Mouse (Mus musculus) brain, adult 2 months (tissue): ENCODE measurements around the gene Lamb2.

Experiments used
- DNase-seq: peaks from one replicate; pipeline ENCODE4 v3.0.0; 2011; ENCODE audit warnings: low read depth, low spot score

The Lamb2 gene

GRCm38 (mm10) chr9:108461181-108461631, 18.3 kb upstream of the Lamb2 start, which contains the start of gene Klhdc8b:
TSS of gene Klhdc8b (minus strand) at chr9:108461581.
- DNase-seq: no peak

DNA sequence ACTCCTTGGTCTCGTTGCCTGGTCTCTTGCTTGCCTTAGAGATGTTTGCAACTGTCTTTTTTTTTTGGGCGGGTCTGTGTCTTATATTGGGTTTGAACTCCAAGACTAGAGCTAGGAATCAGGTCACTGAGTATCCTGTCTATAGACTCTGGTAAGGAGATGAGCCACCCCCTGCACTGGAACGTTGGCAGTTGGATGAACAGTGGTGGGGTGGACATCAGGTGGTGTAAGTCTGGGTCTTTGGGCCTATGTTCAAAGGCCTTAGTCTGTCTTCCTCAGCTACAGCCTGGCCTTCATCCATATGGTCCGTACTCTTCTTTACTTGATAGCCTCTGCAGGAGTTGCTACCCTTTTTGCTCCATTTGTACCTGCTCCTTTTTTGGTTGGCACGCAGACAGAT, 17.9 kb upstream of the Lamb2 start:
- no peak for DNase-seq

DNA sequence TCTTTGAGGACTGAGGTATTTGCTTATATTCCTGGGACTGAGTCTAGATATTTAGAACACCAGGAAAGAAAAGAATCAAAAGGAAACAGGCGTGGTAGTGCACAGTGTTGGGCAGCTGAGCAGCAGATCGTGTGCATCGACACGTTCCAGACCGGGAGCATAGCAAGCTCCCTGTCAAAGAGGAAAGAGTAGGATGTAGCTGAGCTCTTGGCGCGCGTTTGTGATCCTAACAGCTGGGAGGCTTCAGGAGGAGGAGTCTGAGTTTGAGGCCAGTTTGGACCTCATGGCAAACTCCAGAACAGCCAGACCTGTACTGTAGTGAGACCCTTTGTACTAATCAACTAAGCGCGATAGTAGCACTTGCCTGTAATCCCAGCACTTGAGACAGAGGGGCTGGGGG, 17.3 kb upstream of the Lamb2 start:
- no peak for DNase-seq

- DNase-seq: no peak
Observed at GRCm38 (mm10) chr9:108463713-108464112, 15.8 kb upstream of the Lamb2 start.

- no peak for DNase-seq
Observed at GRCm38 (mm10) chr9:108466219-108466618, 13.3 kb upstream of the Lamb2 start.

- no peak for DNase-seq
Observed at GRCm38 (mm10) chr9:108469430-108469829, 10.1 kb upstream of the Lamb2 start.

DNA sequence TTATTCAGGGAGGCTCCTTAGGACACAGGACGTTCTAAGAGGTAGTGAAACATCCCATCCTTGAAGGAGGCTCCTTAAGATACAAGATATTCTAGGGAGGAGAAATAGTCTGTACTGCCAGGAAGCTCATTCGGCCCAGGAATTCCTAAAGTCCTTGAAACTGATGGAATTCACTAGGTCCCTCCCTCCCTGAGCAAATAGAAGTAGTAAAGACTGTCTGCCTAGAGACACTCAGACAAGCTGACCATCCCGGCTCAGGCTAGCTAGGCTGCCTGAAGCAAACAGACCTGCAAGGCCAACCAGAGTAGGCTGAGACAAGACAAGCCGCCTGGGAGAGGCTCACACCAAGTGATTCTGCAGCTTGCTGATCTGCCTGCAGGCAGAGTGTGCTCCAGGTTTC, 9.7 kb upstream of the Lamb2 start:
- no peak for DNase-seq

- no peak for DNase-seq
Observed at GRCm38 (mm10) chr9:108474528-108474927, 5.0 kb upstream of the Lamb2 start.

GRCm38 (mm10) chr9:108478638-108479156, 839 bp upstream of the Lamb2 start:
- DNase-seq: no peak

DNA sequence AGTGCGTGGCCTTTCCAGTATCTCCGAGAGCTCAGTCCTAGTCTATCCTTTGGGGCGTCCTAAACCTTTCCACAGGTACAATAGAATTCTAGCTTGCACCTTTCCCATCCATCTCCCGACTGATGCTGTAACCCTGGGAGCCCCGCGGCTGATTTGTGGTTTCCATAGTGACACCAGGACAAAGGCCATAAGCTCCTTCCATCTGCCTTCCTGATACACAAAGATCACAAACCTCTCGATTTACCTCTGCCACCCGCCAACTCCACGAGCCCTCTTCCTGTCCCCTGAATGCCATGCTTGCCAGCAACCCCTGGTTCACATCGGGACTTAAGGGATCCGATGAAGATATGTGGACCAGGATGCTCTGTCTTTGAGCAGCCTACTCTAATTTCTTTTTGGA, 295 bp upstream of the Lamb2 start:
- DNase-seq: no peak

DNA sequence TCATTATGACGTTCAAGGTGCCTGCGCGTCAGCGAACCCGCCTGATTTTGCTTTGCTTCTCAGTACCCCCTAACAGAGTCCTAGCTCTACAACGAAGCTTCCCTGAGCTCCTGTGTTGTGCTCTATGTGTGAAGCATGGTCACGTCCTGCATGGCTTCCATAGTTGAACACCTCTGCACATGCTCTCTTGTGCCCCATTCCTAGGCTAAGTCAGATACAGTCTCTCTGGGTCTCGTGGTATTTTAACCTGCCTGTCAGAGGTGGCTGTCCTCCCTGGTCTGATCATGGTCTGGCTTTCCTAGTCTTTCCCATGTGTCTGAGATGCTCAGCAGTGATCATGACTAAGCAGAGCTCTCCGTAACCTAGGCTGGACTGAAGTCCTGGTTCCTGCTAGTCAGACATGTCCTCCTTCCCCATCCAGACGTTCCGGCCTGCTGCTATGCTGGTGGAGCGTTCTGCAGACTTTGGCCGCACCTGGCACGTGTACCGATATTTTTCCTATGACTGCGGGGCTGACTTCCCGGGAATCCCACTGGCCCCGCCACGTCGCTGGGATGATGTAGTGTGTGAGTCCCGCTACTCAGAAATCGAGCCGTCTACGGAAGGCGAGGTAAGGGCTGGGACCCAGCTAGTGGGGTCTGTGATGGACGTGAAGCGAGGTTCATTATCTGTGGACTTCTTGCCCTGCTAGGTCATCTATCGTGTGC, 1.4 kb downstream of the Lamb2 start:
- no peak for DNase-seq

DNA sequence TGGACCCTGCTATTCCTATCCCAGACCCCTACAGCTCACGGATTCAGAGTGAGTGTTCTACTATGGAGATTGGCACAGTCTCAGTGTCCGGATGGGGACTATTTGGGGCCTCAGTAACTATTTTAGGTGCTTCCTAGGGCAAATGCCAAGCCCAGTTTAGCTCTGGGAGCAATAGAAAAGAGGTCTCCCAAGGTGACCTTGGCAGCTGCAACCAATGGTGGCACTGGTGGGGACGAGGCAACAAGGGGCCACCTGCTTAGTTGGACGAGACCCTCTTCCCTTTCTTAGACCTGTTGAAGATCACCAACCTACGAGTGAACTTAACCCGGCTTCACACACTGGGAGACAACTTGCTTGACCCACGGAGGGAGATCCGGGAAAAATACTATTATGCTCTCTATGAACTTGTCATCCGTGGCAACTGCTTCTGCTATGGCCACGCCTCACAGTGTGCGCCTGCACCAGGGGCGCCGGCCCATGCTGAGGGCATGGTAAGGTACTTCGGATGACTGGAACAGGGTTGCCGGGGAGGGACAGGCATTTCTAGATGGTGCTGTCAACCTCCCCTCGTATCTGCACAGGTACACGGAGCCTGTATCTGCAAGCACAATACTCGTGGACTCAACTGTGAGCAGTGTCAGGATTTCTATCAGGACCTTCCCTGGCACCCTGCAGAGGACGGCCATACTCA, 2.1 kb downstream of the Lamb2 start:
- DNase-seq: no peak

DNA sequence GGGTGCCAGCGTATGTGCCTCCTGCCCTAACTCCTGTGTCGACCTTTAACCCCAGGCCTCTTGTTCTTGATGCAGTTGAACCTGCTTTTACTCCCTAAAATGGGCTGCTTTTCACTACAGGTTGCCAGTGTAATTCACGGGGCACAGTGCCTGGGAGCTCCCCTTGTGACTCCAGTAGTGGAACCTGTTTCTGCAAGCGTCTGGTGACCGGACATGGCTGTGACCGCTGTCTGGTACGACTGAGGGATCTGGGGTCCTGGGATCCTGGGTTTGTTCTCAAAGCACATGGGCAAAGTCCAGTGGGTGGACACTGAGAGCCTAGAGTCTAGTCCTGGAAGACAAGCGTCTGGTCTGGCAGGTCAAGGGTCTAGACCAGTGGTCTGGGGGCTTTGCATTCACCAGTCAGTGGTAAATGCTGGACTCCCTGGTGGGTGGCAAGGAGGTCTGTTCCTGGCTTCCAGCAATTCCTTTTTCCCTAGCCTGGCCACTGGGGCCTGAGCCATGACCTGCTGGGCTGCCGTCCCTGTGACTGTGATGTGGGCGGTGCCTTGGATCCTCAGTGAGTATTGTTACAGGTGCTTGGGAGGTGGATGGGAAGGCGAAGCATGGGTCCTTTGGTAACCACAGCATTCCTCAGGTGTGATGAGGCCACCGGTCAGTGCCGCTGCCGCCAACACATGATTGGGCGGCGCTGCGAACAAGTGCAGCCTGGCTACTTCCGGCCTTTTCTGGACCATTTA, 3.7 kb downstream of the Lamb2 start:
- DNase-seq: no peak

GRCm38 (mm10) chr9:108484021-108484420, 4.5 kb downstream of the Lamb2 start:
- DNase-seq: no peak

DNA sequence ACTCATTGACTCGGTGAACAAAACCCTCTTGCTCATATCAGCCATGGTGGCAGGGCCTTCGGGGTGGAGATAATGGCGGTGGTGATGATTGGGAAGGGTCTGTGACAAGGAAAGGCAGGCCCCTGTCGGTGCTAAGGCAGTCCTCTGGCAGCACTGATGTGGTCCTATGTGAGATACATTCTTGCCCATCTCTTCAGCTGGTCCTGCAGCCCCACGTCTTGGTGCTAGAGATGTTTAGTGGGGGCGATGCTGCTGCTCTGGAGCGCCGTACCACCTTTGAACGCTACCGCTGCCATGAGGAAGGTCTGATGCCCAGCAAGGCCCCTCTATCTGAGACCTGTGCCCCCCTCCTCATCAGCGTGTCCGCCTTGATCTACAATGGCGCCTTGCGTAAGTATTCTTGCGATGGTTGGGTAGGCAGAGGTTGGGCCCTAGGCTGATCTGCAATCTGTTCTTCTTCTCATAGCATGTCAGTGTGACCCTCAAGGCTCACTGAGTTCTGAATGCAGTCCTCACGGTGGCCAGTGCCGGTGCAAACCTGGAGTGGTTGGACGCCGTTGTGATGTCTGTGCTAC, 5.9 kb downstream of the Lamb2 start:
- no peak for DNase-seq

- no peak for DNase-seq
Observed at GRCm38 (mm10) chr9:108486973-108487530, 7.5 kb downstream of the Lamb2 start.

- DNase-seq: no peak
Observed at GRCm38 (mm10) chr9:108488403-108488802, 8.9 kb downstream of the Lamb2 start.

- DNase-seq: no peak
Observed at GRCm38 (mm10) chr9:108489215-108489614, 9.7 kb downstream of the Lamb2 start.

GRCm38 (mm10) chr9:108489702-108490558, 10.4 kb downstream of the Lamb2 start:
- DNase-seq: no peak

GRCm38 (mm10) chr9:108490559-108491285, 11.2 kb downstream of the Lamb2 start, which contains the start of gene Usp19:
TSS of gene Usp19 (plus strand) at chr9:108490602.
- DNase-seq: peak; percentile 100
